Mouse (Mus musculus): ENCODE data around the gene Igf1r.

- no peak for TF ChIP-seq CTCF (IDR thresholded peaks at IDR 0.05; ENCODE audit: low read depth)
- no peak for TF ChIP-seq EP300 (IDR thresholded peaks at IDR 0.05; ENCODE audit: low read depth)
Measured at GRCm38 (mm10) chr7:68122418-68122817, 169.8 kb downstream of the Igf1r start.

All from liver, postnatal 0 days (tissue).